Comparison of ENCODE assay signal across 10 mouse cellular contexts in genomic region chr7:89843533-89843932, GRCm38 (mm10). TPM values are rescaled to one million over a fixed set of nuclear protein-coding genes. Genes with fewer than 3 reads are reported as not detected.
A peak's percentile ranks its signal among the peaks of the same experiment; 100 is the strongest.
DNase-seq lines count a peak whose midpoint lies in the region; ATAC-seq and TF ChIP-seq lines count a peak whose summit lies in the region.
"Had no signal": no experiment of that assay in that cellular context is flagged by ENCODE, and none has a peak within 500 bp of the region (broad histone marks: within the 10 kb centered on the region; RNA-seq: fewer than 3 reads in every experiment).

No protein-coding gene starts in this region.

- no peaks in the 10 kb centered on the region for H3K36me3 ChIP-seq in spleen, adult 2 months (ENCODE audit: control insufficient read depth, insufficient read depth, low read length)
- no peaks in the 10 kb centered on the region for H3K36me3 ChIP-seq in lung, embryonic 14.5 days (ENCODE audit: insufficient read depth)
- H3K36me3 ChIP-seq: embryonic facial prominence, embryonic 13.5 days had no signal

- WGBS in spleen, adult 2 months = 26% methylated on average over 6 of the region's 6 CpGs
- WGBS in lung, embryonic 14.5 days = 26% methylated on average over 6 of the region's 6 CpGs

- intact Hi-C loops in heart, postnatal 10 days (cut with DNase I) = no loop called here

- H3K4me2 ChIP-seq in lung, embryonic 14.5 days = no peak overlapping the region
- H3K4me2 ChIP-seq: embryonic facial prominence, embryonic 13.5 days had no signal

- peak; percentile 8; the same call in 1 of the 2 replicates for TF ChIP-seq CTCF in spleen, adult 2 months (IDR thresholded peaks at IDR 0.05; ENCODE audit: extremely low read depth, insufficient read depth, insufficient read length, insufficient replicate concordance)
- peak; percentile 63 for TF ChIP-seq CTCF in lung, embryonic 14.5 days (IDR thresholded peaks at IDR 0.05; ENCODE audit: low read depth)

- ATAC-seq in activated CD4-positive, CD25-positive, alpha-beta regulatory T cell, adult 4 months = peak; percentile 46
- ATAC-seq in lung, embryonic 14.5 days (ENCODE audit: insufficient read depth) = no peak

- no peaks in the 10 kb centered on the region for H3K27me3 ChIP-seq in spleen, adult 2 months (ENCODE audit: control insufficient read depth, insufficient read depth, low read length)
- H3K27me3 ChIP-seq in lung, embryonic 14.5 days (ENCODE audit: insufficient read depth, low read length) = no peaks in the 10 kb centered on the region
- H3K27me3 ChIP-seq: embryonic facial prominence, embryonic 13.5 days had no signal

- peaks cover 6% of the 10 kb centered on the region; the same call in 1 of the 2 replicates for H3K4me1 ChIP-seq in spleen, adult 2 months (ENCODE audit: control insufficient read depth, insufficient read depth, insufficient read length)
- no peaks in the 10 kb centered on the region for H3K4me1 ChIP-seq in lung, embryonic 14.5 days (ENCODE audit: insufficient read depth)

- H3K27ac ChIP-seq in spleen, adult 2 months (ENCODE audit: insufficient read depth, low read length) = no peak overlapping the region
- H3K27ac ChIP-seq in lung, embryonic 14.5 days (ENCODE audit: low read depth) = no peak overlapping the region
- H3K27ac ChIP-seq: embryonic facial prominence, embryonic 13.5 days had no signal

- no peak for TF ChIP-seq POLR2A in spleen, adult 2 months (IDR thresholded peaks at IDR 0.05; ENCODE audit: low read depth, low read length)

- peak; percentile 44 to 66 for DNase-seq in heart, postnatal 10 days
- DNase-seq in heart, adult 9 months (ENCODE audit: low spot score in 2 of 2) = no peak
- peak; percentile 11 to 12 for DNase-seq in spleen, adult 2 months (ENCODE audit: low read depth in 1 of 2, low spot score in 2 of 2)
- no peak for DNase-seq in spleen, adult 12 weeks (ENCODE audit: low spot score)
- DNase-seq in lung, embryonic 14.5 days = peak; percentile 64
- no peak for DNase-seq in adipocyte (ENCODE audit: low spot score)
- no peak for DNase-seq in layer of hippocampus, adult 8-10 months (ENCODE audit: low spot score in 2 of 2)

- no peaks in the 10 kb centered on the region for H3K9me3 ChIP-seq in lung, embryonic 14.5 days (ENCODE audit: low read depth, low read length)
- H3K9me3 ChIP-seq: embryonic facial prominence, embryonic 13.5 days had no signal

- H3K9ac ChIP-seq in lung, embryonic 14.5 days = no peak overlapping the region
- H3K9ac ChIP-seq: embryonic facial prominence, embryonic 13.5 days had no signal

- H3K4me3 ChIP-seq in spleen, adult 2 months (ENCODE audit: extremely low read depth, insufficient read depth, insufficient read length) = no peak overlapping the region
- no peak overlapping the region for H3K4me3 ChIP-seq in lung, embryonic 14.5 days (ENCODE audit: low read depth, low read length)
- H3K4me3 ChIP-seq: embryonic facial prominence, embryonic 13.5 days had no signal

RNA-seq across cellular contexts. Expression of gene Ccdc81, which starts 59.9 kb away (rescaled TPM):
- total RNA-seq in heart, postnatal 10 days (2021) = not detected
- polyA plus RNA-seq in spleen, adult 2 months (2012; rRNA removed) = 0.07 TPM in 1 of 2 replicates, not detected in the other
- not detected for polyA plus RNA-seq in activated CD4-positive, CD25-positive, alpha-beta regulatory T cell, adult 4 months (2017; shearing (Covaris generic))
- not detected in 2 replicates for polyA plus RNA-seq in lung, embryonic 14.5 days (2014; fragmentation: Nextera tagmentation; extraction: Ambion mirVana)
- under 1 TPM; 0.61 to 0.93 (median 0.74) TPM for total RNA-seq in layer of hippocampus, adult 8-10 months (2022)
- total RNA-seq: neutrophil, adult 5-6 weeks had no signal

Comparison
In these comparisons a context has a peak if more than half of its experiments do, and no peak if none do; other contexts are left out.
1. DNase-seq: peak in heart, postnatal 10 days (2 of 2), spleen, adult 2 months (2 of 2) and lung, embryonic 14.5 days (single experiment); none in heart, adult 9 months (0 of 2), spleen, adult 12 weeks (single experiment), adipocyte (single experiment) and layer of hippocampus, adult 8-10 months (0 of 2).